Mouse (Mus musculus) frontal cortex, postnatal 10 days (tissue): Measurements from ENCODE around the gene Anxa6.
"Not testable (repeated sequence)": the region's sequence is repeated elsewhere in the genome, so short reads cannot be mapped to it uniquely, and the experiment has no call there.

Experiments used
- DNase-seq, 2 experiments: peaks; one replicate each; pipeline ENCODE4 v3.0.0; 2022; ENCODE audit warnings: low spot score in 2 of 2, mixed read lengths in 1 of 2

The Anxa6 gene

DNA sequence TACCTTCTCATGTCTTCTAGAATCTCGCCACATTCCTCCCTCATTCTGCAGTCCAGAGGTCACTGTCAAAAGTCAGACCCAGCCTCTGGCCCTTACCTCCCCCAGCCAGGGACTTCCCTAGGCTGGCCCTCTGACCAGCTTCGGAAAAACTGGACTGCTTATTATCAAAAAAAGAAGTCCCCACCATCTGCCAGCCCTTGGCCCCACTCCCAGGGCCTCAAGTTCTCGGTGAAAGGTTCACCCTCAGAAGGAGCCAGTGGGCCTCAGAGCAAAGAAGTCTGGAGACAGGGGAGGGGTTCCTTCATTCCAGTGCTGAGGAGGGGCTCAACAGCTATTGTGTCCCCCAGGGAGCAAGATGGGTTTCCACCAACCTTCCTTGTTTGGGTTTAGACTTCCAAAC lies 71.3 kb downstream of the Anxa6 start:
- no peak for DNase-seq

GRCm38 (mm10) chr11:54961164-54961850 lies 71.9 kb downstream of the Anxa6 start:
- DNase-seq, result no peak

DNA sequence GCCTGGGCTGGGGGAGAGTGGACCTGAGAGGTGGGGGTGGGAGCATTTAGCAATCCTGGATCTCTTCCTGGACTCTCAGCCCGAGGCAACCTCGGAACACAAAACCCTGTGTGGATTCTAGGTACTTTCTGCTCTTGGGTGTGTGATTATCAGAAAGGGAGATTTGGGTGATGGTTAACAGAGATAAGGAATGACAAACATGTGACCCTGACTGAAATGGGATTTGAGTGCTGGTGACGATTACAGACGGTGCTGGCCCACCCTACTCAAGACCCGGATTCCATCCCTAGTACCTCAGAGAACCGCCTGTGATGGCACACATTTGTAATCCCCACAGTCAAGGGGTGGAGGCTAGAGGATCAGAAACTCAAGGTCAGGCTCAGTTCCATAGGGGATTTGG lies 73.0 kb downstream of the Anxa6 start:
- DNase-seq, result no peak

- DNase-seq, result no peak
These were observed 74.6 kb downstream of the Anxa6 start for GRCm38 (mm10) chr11:54958571-54959073.

- not testable (repeated sequence) for DNase-seq
These were observed 75.5 kb downstream of the Anxa6 start for GRCm38 (mm10) chr11:54957708-54958107.

- no peak for DNase-seq
These were observed 76.3 kb downstream of the Anxa6 start for GRCm38 (mm10) chr11:54956912-54957311.

GRCm38 (mm10) chr11:54955735-54956480 lies 77.3 kb downstream of the Anxa6 start:
- peak; percentile 95 to 98 for DNase-seq

DNA sequence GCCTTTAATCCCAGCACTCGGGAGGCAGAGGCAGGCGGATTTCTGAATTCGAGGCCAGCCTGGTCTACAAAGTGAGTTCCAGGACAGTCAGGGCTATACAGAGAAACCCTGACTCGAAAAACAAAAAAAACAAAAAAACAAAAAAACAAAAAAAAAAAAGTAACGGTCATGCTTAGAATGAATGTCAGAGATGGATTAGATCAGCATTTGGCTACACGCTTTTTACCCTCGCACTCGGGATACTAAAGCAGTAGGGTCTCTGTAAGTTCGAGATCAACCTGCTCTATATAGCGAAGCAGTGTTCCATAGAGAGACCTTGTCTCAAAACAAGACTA lies 77.9 kb downstream of the Anxa6 start:
- not testable (repeated sequence) for DNase-seq

GRCm38 (mm10) chr11:54954716-54955115 lies 78.5 kb downstream of the Anxa6 start:
- DNase-seq, result no peak

GRCm38 (mm10) chr11:54953993-54954446 lies 79.2 kb downstream of the Anxa6 start:
- DNase-seq, result no peak

- DNase-seq, result no peak
These were observed 80.6 kb downstream of the Anxa6 start for GRCm38 (mm10) chr11:54952651-54953050.

DNA sequence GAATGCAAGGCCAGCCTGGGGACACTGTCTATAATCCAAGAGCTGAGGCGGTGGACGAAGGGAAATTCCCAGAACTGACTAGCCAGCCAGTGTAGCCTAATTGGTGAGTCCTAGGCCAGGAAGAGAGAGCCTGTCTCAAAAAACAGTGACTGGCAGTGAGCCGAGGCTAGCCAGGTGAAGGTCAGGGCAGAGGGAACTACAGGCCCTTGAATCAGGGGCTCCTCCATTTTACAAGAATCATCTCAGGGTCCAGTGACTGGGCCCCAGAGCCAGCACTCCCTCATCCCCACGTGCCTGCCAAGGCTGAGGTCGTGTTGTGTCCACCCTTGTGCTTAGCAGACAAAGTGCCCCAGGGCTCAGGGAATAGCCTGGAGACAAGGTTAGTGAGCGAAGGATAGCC lies 82.6 kb downstream of the Anxa6 start:
- DNase-seq, result no peak

GRCm38 (mm10) chr11:54949717-54950116 lies 83.5 kb downstream of the Anxa6 start:
- DNase-seq, result no peak

GRCm38 (mm10) chr11:54944702-54945101 lies 88.5 kb downstream of the Anxa6 start:
- no peak for DNase-seq

GRCm38 (mm10) chr11:54940056-54940455 lies 93.2 kb downstream of the Anxa6 start:
- no peak for DNase-seq

DNA sequence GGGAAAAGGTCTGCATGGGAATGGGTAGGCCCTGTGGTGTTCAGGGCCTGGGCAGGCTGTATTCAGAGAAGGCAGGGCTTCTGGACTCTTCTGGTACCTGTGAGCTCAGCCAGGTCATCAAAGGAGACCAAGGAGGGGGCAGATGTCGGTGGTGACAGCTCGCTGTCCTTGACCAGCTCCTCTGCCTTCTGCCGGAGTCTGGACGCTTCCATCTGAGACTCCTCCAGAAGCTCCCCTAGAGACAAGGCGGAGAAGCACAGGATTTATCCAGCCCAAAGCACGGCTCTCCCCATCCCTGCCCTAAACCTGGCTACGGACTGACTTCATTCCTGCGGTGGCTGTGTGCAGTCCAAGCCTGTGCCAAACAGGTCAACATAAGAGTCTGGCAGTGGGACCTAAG lies 93.7 kb downstream of the Anxa6 start:
- DNase-seq, result no peak

DNA sequence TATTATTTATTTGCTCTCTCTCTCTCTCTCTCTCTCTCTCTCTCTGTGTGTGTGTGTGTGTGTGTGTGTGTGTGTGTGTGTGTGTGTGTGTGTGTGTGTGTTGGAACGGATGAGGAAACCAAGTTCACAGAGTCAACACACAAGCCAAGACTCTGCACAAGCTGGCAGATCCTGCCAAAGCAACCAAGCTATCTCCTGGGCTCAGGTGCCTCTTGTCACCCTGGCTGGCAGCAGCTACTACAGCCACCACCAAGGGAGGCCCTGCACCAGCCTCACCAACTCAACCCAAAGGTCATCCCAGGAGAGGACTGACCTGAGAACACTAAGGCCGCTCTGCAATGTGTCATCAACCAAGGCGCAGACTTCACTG lies 96.5 kb downstream of the Anxa6 start:
- no peak for DNase-seq

DNA sequence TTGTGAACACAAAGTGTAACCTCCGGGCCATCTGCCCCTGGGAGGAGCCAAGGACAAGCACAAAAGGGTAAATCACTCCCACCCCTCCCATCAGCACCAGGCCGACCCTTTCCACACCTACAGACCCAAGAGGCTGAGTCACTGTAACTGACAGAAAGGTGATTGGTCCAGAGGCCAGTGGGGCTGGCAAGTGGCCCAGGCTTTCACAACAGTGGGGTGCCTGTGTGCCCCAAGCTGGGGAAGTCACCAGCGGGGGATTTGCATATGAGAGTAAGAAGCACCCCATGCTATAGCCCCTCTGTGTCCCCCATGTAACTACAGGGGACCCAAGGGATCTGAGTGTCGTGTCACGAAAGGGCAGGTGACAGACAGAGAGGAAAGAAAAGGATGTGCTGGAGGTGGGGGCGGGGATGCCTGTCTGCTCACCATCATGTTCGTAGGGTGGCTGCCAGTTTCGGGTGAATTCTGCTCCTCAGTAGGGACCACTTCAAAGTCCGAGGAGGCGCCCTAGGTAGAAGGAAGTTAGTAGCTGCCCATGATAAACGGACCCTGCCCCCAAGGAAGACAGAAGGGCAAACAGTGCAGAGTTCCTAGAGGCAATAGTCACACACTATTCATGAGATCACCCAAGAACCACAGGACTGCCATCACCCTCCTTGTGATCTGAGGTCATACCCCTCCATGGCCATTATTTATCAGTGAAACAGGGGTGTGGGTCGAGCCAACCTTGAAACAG lies 97.0 kb downstream of the Anxa6 start:
- no peak for DNase-seq

- no peak for DNase-seq
These were observed 99.0 kb downstream of the Anxa6 start for GRCm38 (mm10) chr11:54934198-54934597.

DNA sequence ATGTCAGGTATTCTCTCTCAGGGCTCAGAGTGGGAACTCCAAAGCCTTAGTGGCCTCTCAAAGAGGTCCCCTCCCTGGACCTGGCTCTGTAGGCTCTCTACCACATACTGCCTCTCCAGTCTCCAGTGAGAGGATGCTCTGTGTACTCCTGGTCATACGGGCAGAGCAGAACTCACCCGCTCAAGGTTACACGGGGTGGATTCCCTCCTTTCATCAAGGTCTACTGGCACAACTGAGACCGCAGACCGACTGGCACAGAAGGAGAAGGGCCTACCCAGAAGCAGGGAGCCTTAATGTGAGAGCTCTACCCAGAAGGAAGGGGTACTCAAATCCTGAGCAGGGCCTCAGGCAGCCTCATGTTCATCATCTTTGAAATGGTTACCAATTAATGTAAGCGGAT lies 100.7 kb downstream of the Anxa6 start:
- no peak for DNase-seq

DNA sequence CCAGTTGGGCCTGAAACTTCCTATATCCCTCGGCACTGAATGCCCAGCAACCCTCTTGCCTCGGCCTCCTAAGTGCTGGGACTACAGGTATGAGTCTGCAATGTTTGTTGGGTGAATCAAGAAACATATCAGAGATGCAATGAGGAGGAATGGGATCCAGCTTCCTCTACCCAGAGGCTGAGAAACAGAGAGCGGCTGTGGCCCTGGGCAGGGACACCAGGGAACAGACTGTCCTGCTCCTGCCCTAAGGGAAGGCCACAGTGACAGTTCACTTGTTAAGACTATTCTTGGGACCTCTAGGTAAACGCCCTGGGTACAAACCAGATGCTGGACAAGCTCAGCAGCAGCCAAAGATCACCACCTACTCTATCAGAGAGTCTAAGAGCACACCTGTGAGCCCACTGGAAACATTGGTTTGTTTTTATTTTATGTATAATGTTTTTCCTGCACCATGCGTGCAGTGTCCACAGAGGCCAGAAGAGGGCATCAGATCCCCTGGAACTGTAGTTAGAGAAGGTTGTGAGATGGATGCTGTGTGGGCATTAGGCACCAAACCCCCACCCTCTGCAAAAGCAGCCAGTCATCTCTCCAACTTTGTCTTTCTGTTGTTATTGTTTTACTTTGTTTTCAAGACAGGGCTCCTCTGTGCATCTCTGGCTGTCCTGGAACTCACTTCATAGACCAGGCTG lies 101.7 kb downstream of the Anxa6 start:
- peak in 1 of 2 experiments; percentile 34 for DNase-seq
